Mouse (Mus musculus) olfactory bulb, adult 2 months (tissue): ENCODE results near the gene Brca1.

Experiments used
- CTCF ChIP-seq: fragments of 200-500 bp; IDR thresholded peaks from 2 replicates; pipeline ENCODE4 v1.5.1; 2012; ENCODE audit warnings: low read depth, mild to moderate bottlenecking, low read length, moderate library complexity; ENCODE audit not compliant: insufficient read depth
- POLR2A ChIP-seq: fragments of 200-500 bp; IDR thresholded peaks from 2 replicates; pipeline ENCODE4 v1.6.1; 2012; ENCODE audit warnings: mild to moderate bottlenecking, low read depth, low read length, moderate library complexity; ENCODE audit not compliant: insufficient read depth

DNA sequence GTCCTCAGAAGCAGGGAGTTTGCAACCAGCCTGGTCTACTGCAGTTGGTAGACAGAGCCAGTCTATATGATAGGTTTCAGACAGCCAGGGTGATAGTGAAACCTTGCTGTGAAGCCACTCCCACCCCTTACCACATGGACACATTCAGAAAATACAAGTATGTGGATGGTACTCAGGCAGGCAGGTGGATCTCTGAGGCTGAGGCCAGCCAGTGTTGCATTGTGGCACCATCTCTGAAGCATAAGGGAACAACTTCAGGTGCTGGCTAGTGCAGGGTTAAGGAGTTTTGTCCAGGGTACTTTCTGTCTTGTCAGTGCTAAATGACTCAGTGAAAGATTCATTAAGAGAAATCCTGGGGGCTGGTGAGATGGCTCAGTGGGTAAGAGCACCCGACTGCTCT is 105.4 kb downstream of the Brca1 start:
- TF ChIP-seq CTCF (no peak), POLR2A (no peak)
